Mouse (Mus musculus): ENCODE measurements around the gene Shc4.

Gene Shc4

DNA sequence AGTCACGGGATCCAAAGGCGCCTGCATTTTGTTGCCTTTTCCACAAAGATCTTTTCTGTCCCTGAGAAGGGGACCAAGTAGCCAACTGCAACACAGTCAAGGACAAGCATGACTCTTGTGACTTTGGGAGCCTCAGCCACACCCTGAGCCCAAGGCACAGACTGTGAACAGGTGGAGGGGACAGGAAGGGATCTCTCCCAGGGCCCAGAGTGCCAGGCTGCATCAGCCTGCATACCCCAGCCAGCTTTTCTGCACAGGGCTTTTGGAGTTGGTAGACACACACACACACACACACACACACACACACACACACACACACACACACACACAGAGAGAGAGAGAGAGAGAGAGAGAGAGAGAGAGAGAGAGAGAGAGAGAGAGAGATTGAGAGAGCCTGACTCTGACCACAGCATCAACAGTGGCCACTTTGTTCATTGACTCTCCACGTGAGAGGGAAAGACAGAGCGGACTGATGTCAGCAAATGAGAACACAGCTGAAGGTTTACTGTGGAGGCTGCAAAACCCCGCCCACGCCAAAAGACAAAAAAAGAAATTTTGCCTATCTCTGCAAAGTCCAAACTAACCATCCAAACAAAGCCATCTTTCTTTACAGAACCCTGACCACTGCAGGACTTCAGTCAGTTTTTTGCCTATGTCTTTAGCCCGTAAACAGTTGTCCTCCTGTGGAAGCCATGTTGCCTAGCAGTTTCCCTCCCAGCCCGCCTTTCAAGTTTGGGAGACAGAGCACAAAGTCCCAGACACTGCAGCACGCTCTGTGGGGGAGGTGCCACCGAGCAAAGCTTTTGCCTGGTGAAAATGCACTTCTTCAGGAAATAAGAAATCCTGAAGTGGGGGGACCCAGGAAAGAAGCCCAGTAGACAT is 39.1 kb downstream of the Shc4 start:
- DNase-seq = no peak

DNA sequence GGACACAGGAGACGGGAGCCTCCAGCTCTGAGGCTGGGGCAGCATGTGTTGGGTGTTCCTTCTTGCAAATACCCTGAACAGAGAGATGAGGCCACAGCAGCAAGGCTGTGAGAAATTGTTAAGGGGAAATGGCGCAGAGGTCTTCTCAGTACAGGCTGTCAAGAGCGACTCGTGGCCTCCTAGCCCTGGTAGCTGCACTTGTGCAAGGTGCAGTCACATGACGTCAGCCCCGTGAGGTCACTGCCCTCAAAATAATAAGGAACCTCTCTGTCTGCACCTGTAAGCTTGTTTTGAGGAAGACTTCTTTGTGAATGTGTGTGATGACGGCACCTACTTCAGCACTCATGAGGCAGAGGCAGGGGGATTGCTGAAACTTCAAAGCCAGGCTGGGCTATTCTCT is 40.1 kb downstream of the Shc4 start:
- peak in 1 of 2 experiments; percentile 8 for DNase-seq

DNA sequence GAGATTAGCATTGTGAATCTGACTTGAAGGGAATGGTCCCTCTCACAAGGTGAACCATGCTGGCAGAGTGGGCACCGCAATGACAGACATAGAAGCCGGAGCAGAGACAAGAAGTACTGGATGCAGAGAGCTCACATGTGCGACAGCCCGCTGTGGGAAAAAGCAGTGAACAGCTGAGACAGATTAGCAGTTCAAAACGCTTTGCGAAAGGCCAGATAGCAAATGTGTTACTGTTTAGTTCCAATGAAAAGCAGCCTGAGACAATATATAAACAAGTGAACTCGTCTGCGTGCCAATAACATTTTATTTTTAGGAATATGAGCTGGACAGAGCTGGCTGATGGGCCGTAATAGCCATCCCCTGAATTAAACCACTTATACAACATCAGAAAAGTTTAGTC is 42.1 kb downstream of the Shc4 start:
- no peak for DNase-seq

DNA sequence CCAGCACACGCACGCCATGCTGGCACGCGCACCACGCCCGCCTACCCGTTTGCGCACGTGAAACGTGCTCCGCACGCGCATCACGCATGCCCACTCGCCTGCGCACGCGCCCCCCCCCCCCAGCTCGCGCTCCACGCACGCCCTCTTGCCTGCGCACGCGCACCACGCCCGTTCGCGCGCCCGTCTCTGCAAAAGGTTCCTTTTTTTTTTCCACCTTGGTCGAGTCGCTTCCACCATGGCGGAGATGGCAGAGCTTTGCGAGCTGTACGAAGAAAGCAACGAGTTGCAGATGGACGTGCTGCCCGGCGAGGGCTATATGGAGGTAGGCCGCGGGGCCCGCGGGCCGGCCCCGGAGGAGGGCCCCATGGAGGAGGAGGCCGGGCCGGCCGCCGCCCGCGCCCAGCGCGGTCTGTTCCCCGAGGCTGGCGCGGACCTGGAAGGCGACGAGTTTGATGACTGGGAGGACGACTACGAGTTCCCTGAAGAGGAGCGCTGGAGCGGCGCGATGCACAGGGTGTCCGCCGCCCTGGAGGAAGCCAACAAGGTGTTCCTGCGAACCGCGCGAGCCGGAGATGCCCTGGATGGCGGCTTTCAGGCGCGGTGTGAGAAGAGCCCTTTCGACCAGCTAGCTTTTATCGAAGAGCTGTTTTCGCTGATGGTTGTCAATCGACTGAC is 50.9 kb downstream of the Shc4 start, which contains the start of gene Eid1:
Gene Eid1 (plus strand): TSS at position 139 of the 675 bp plus-strand sequence.
- DNase-seq = peak; percentile 94 to 95

DNA sequence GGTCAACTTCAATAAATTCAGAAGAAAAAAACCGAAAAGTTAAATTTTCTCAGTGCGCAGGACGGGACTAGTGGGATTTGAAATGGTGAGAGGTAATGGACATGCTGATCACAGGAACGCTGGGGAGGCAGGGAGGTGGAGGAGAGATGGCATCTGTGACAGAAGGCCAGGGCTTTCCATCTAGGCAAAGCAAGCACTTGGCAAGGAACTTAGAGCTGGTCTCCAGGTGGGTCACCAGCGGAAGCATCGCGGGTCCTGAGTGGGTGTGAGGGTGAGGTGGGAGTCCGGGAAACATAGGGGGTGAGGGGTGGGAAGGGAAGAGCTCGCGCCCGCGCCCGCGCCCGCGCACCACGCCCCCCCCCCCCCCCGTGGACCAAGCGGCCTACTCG is 51.4 kb downstream of the Shc4 start:
- no peak for DNase-seq

DNA sequence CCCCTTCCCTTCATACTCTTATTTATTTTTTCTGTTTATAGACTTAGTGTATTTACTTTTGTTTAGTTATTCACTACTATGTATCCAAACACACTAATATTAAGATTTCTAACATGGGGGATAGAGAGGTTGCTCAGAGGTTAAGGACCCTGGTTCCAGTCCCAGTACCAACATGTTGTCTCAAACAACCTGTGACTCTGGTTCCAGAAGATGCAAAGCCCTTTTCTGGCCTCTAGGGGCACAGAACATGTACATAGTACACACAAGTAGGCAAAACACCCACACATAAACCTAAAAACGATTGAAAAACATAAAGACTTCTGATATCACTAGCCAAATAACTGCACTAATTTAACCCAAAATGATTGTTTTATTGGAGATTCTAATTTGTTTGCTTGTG is 53.1 kb downstream of the Shc4 start:
- no peak for DNase-seq

DNA sequence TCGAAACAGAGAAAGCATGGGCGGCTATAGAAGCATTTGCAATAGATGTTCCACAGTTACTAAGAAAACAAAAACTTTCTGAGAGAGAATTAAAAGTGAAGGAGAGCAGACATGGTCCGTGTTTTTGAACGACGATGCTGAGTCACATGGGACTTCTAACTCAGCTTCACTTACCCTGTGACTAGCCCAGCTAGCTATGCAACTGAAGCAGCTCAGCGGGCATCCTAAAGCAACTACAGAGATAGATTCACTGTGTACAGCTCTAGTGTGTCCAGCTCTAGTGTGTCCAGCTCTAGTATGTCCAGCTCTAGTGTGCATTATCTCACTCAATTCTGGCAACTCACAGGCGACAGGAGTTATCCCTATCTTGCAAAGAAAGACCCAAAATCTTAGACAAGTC is 56.2 kb downstream of the Shc4 start:
- DNase-seq = no peak

DNA sequence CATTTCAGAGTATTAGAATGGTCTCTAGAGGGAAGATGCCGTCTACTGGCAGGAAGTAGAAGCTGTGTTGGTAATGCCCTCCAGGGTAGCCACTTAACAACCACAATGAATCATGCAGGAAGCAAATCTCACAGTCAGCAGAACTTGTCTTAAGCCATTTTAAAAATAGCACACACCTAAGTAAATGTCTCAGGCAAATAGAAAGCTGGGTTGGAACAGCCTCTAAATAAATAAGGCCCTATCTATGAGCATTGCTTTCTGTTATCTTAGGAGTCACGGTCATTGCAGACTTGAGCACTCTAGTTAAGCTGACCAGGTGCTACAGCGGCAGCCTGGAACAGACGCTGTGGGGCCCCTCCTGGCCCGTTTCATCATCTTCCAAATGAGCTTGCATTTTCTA is 56.8 kb downstream of the Shc4 start:
- DNase-seq = no peak

DNA sequence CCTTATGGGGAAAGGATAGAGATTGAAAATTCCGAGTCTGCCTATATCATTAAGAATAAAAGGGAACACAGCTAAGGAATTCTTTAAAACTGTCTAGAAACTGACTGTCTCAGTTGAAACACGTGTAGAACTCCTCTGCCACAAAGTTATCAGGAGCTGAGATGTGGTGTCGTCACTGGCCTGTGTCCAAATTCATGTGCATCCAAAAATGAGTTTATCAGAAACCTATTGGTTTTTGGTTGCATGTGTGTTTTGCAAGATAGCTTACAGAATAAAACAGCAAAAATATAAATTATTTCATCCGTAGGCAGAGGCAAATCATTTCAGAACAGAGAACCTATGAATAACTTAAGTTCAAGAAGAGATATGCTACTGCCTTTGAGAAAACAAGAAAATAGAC is 57.3 kb downstream of the Shc4 start:
- no peak for DNase-seq

DNA sequence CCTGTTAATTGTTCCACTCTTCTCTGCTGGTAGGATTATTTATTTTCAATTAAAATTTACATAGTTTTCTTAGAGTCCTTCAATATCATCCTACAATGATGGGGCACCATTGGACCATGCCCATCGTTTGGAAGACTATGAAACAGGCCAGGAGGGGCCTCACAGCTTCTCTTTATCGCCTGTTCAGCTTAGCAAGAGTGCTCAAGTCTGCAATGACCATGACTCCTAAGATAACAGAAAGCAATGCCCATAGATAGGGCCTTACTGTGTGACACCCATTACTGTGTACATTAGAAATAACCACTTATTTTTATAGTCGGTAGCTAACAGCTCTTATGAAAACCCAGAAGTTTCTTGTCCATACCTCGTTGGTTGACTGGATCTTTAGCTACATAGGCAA is 58.0 kb downstream of the Shc4 start:
- no peak for DNase-seq

DNA sequence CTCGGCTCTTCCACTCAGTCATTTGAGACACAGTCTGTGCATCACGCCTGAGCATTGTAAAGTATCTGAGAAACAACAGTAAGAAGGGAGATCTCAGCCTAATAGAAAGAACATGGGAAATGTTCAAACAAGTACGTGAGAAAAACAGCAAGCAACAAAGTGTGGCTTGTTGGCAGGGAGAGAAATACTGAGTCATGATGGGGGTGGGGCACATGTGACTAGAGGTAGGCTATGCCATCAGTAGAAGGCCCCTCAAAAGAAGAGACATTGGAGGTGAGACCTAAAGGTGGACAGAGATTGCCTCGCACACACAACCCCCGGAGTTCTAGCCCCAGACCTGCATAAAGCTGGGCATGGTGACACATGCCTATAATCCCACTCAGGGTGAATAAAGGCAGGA is 58.7 kb downstream of the Shc4 start:
- DNase-seq = no peak

DNA sequence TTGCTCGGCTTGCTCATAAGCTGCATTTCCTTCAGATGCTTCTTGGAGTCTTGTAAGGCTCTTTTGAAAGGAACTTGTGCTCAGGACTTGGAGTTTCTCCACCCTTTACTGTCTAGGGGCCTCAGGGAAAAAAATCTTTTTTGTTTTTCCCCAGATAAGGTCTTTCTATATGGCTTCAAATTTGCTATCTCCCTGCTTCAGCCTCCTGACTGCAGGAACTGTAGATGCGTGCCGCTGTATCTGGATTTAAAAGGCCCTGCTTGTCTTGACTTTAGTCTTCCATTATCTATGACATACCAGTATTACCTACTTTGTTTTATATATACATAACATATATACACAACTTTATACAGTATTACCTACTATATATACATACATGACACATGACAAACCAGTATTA is 61.4 kb downstream of the Shc4 start:
- DNase-seq = no peak

DNA sequence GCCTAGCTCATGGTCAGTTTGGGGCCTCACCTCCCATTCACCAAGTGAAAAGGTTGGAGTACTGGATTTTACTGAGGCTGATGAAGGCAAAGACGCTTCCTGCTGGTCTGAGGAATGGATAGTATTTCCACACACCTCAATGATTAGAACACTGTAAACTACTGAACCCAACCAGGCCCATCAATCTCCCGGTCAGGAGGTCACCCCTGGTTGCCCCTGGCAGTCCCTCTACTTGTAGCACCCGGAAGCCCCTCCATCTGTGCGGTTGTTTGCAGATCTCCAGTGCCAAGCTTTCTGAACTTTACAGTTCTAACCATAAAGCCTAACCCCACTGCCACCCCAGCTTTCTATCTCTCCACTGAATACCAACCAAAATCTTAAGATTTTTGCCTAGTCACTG is 62.8 kb downstream of the Shc4 start:
- DNase-seq = no peak

DNA sequence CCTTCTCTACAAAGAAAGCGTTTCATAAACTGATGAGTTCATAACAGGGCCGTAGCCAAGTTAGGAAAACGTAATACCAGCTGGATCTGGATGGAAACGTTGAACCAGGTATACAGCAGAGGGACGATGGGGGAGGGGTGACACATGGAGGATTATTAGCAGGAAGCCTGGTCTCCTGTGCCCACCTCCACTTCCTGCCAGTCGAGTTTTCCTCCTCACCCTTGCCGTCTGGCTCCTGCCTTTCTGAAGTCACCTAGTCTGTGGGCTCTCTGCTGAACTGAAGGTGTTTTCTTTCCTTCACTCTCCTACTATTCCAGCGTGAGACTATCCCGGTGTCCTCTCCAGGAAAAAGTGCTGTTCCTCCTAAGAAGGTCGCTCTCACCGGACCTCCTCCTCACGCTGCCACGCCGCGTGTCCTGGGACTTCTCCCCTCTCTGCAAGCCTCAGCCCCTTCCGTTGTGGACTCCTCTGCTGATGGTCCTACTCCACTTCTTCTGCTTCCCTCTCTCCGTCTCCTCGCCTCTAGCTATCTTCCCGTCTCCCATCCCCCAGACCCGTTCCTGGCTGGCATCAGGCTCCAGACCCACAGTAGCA is 63.3 kb downstream of the Shc4 start:
- peak; percentile 36 to 53 for DNase-seq

DNA sequence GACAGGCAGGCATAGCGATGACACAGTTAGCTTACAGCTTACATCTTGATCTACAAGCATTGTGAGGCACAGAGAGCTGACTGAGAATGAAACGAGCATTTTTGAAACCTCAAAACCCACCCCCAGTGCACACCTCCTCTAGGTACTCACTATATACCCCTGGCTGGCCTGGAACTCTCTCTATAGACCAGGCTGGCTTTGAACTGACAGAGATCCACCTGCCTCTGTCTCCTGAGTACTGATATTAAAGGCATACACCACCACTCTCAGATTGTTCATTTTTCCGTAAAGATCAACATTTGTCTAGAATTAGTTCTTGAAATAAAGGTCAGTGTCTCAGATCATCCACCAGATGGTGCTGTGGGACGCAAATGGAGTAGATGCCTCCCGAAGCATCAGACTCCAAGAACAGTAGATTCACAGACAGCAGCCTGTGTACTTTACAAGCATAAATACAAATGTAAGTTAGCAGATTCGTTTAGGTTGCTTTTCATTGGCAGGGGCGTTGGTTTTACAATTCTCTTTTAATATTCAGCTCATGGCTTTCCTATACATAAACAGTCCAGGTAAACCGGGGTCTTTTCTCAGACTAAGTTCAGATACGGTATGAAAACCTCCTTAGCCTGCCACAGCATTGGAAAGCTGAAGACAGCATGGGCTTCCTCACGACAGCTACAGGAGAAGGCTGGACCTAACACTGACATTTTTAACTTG is 64.0 kb downstream of the Shc4 start:
- peak; percentile 85 to 89 for DNase-seq

DNA sequence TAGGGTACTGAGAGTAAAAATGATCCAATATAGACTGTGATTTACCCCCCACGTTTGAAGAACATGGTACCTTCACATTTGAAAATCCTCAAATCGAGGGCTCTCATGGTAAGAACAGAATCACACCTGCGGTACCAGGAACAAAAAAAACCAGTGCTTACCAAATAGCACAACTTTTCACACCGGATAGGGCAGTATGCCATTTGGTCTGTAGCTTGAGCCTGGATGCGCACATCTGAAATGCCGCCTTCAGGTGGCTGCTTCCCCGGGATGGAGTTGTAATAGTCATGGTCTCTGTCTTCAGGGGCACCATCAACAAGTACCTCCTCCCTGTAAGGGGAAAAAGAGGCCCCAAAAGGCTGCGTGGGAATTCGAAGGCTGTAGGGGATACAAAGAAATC is 68.6 kb downstream of the Shc4 start:
- no peak for DNase-seq

DNA sequence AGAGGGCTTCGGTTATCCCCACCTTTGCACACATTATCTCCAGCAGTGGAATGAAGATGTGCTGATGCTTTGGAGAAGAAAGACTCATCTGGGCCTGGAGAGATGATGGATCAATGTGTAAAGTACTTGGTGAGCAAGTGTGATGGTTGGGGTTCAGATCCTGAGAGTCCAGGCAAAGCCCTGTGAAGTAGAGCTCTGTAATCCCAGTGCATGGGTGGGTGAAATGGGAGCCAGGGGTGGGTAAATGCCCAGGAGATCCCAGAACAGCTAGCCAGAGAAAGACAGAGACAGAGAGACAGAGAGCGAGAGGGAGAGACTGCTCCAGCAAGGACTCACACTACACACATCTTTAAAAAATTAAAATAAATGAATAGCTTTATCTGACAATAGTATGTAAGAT is 70.7 kb downstream of the Shc4 start:
- DNase-seq = no peak

DNA sequence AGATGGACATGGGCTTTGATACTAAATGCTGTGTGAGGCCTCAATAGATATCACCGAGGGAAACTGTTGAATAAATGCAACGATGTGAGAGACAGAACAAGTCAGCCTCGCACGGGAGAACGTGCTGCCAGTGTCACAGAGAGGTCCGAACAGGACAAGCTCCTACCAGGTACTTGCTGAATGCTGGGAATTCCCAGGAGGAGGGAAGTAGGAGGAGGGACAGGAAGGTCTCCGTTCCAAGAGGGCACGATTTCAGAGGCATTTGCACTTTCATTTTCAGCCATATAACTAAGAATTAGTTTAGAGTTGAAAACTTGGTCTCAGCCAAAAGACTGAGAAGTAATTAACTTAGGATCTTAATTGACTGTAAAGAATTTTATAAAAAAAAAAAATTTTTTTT is 72.4 kb downstream of the Shc4 start:
- DNase-seq = no peak

DNA sequence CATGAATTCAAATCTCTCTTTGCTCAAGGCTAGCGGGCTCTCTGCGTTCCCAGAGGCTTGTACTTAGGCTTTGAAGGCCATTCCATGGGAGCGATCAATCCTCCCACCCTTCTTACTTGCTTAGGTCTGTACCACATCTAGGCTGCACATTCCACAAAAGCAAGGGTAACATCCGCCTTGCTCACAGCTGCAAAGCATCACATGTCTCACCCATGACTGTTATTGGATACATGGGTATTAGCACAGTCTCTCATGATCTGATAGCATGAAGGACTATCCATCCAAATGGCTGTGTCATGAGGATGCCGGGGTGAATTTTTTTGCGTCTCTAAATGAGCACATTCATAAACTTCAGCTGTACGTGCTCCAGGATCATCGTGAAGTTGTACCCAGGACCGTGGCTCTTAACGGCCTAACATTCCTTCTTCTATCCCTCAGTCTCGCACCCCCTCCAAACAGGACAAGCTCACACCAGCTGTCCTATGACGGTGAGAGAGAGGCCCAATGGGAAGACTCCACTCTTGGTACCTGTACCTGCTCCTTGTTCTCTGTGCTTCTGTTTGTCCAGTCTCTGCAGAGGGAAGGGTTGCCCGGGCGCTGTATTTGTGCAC is 73.1 kb downstream of the Shc4 start:
- DNase-seq = no peak

DNA sequence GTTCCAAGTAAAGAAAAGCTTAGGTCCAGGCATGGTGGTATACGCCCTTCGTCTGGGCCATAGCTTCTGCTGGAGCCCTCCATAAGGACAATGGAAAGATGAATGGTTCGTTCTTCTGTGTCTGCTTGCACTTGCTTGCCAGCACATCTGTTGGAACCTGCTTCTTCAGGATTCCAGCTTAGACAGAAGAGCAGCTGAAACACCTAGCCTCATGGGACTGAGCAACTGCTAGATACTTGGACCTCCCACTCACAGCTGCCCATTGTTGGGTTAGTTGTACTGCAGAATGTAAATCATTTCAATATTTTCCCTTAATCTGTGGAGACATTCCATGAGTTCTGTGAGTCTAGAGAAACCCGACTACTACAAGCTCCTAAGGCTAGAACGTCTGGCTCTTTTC is 73.9 kb downstream of the Shc4 start:
- no peak for DNase-seq

DNA sequence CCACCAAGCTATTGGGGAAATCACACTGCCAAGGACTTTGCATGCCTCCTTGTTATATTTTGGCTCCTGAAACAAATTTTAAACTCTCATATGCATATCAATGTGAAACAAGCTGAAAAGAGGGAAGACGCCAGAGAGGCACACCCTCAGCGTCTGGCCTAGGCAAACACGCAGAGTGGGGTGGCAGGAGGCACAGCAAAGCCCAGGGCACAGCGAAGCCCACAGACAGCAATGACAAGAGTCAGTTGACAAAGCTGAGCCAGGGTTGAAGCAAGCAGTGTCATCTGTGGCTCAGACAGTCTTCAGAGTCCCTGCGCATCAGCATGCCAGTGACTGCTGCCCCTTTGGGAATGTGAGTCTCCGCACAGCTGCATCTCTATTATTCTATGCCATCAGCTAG is 79.0 kb downstream of the Shc4 start:
- DNase-seq = no peak

DNA sequence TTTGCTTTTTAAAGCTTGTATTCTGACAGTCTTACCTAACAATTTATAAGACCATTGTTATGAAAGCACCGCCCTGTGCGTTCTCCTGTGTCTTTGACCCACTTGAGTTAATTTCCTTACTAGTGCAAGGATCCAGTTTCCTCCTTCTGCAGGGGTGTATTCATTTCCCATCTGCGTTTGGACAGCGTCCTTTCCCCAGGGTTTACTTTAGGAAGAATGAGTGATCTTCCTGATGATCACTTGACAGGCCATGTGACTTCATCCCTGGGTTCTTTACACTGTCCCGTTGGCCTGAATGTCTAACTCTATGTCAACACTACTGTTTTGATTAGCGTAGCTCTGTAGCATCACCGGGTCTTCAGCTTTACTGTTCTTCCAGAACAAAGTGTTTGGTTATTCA is 86.6 kb downstream of the Shc4 start:
- DNase-seq = no peak

DNA sequence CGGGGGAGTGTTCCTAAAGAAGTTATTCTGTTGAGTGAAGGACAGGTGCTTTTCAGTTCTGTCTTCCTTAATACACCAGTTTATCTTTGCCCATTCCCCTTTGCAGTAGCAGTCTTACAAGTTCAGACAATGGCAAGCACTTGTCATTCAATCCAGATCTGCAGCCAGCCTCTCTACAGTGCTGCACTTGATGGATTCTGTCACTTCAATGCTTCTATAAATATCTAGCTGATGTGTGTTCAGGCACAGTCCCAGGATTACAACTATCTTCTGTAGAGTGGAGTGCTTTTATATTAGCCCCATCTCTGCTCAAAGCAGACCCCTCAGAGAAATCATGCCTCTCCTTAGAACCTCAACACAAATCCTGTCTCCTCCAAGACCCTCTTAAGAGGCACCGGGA is 93.9 kb downstream of the Shc4 start:
- DNase-seq = no peak

All from cerebellum, postnatal 14 days (tissue).